Mouse (Mus musculus) natural killer cell, adult 2 months (primary cell): ENCODE measurements around the gene Spink2.
A peak's percentile ranks its signal among the peaks of the same experiment; 100 is the strongest.
"Not testable (repeated sequence)": the region's sequence is repeated elsewhere in the genome, so short reads cannot be mapped to it uniquely, and the experiment has no call there.

ENCODE experiments used
- DNase-seq, 2 experiments: peaks; one replicate each; pipeline ENCODE4 v3.0.0; 2022; ENCODE audit warnings: low spot score in 2 of 2

Spink2 gene

GRCm38 (mm10) chr5:77211236-77211635 is at the start of gene Spink2:
Spink2 (minus strand) TSS chr5:77211471.
- no peak for DNase-seq

- no peak for DNase-seq
These were observed 48.9 kb upstream of the Spink2 start for GRCm38 (mm10) chr5:77260141-77260540.

GRCm38 (mm10) chr5:77259315-77259714 is 48.0 kb upstream of the Spink2 start:
- DNase-seq = no peak

- no peak for DNase-seq
These were observed 46.3 kb upstream of the Spink2 start for GRCm38 (mm10) chr5:77257603-77258002.

- DNase-seq = no peak
These were observed 43.1 kb upstream of the Spink2 start for GRCm38 (mm10) chr5:77254402-77254801.

GRCm38 (mm10) chr5:77253154-77253553 is 41.9 kb upstream of the Spink2 start:
- DNase-seq = no peak

- DNase-seq = no peak
These were observed 41.0 kb upstream of the Spink2 start for GRCm38 (mm10) chr5:77252115-77252827.

GRCm38 (mm10) chr5:77251656-77252055 is 40.4 kb upstream of the Spink2 start:
- DNase-seq = no peak

- no peak for DNase-seq
These were observed 38.8 kb upstream of the Spink2 start for GRCm38 (mm10) chr5:77250083-77250482.

GRCm38 (mm10) chr5:77245787-77246671 is 34.8 kb upstream of the Spink2 start:
- DNase-seq = peak; percentile 66 to 71

GRCm38 (mm10) chr5:77245463-77245786 is 34.2 kb upstream of the Spink2 start:
- DNase-seq = peak in 1 of 2 experiments; percentile 6

- no peak for DNase-seq
These were observed 33.2 kb upstream of the Spink2 start for GRCm38 (mm10) chr5:77244331-77244987.

- no peak for DNase-seq
These were observed 25.8 kb upstream of the Spink2 start for GRCm38 (mm10) chr5:77237104-77237503.

GRCm38 (mm10) chr5:77234921-77235320 is 23.6 kb upstream of the Spink2 start:
- DNase-seq = no peak

GRCm38 (mm10) chr5:77231863-77232262 is 20.6 kb upstream of the Spink2 start:
- DNase-seq = not testable (repeated sequence)

GRCm38 (mm10) chr5:77228986-77229385 is 17.7 kb upstream of the Spink2 start:
- no peak for DNase-seq

- peak in 1 of 2 experiments; percentile 36 for DNase-seq
These were observed 12.0 kb upstream of the Spink2 start for GRCm38 (mm10) chr5:77223043-77223975.

- DNase-seq = peak in 1 of 2 experiments; percentile 11
These were observed 6.5 kb upstream of the Spink2 start for GRCm38 (mm10) chr5:77217724-77218123.

- peak; percentile 58 to 74 for DNase-seq
These were observed 5.9 kb upstream of the Spink2 start for GRCm38 (mm10) chr5:77217211-77217610.

GRCm38 (mm10) chr5:77206134-77206533 is 5.1 kb downstream of the Spink2 start:
- no peak for DNase-seq

- DNase-seq = no peak
These were observed 9.0 kb downstream of the Spink2 start for GRCm38 (mm10) chr5:77202238-77202637.
